Mouse (Mus musculus): ENCODE measurements around the gene Pnma5. TPM values are rescaled to one million over a fixed set of nuclear protein-coding genes. Genes with fewer than 3 reads are reported as not detected.
"Not testable (repeated sequence)": the region's sequence is repeated elsewhere in the genome, so short reads cannot be mapped to it uniquely, and the experiment has no call there.

Pnma5 gene
- polyA plus RNA-seq (2014; fragmentation: Nextera tagmentation; extraction: Ambion mirVana): not detected in 2 replicates

- WGBS: 65% methylated on average over 1 of the region's 1 CpGs
- no peak within 1 kb of the TSS for H3K4me3 ChIP-seq (ENCODE audit: low read length)
- no peaks in the 10 kb centered on the region for H3K4me1 ChIP-seq (ENCODE audit: control insufficient read depth, insufficient read depth, low read length)
- ATAC-seq (ENCODE audit: low FRiP score, low TSS enrichment): no peak
- H3K36me3 ChIP-seq (ENCODE audit: control insufficient read depth, insufficient read depth, low read length): no peaks in the 10 kb centered on the region
- H3K9ac ChIP-seq (ENCODE audit: low read depth, low read length): no peak within 1 kb of the TSS
- no peaks in the 10 kb centered on the region for H3K9me3 ChIP-seq (ENCODE audit: control insufficient read depth, low read length)
- no peak within 1 kb of the TSS for H3K27ac ChIP-seq (ENCODE audit: low read depth, low read length)
- H3K27me3 ChIP-seq (ENCODE audit: control insufficient read depth, insufficient read depth, low read length): no peaks in the 10 kb centered on the region
- no peak within 1 kb of the TSS for H3K4me2 ChIP-seq (replicated peaks; ENCODE audit: low read depth, low read length)
Observed at GRCm38 (mm10) chrX:73037003-73037402, at the start of gene Pnma5. Pnma5 (minus strand) TSS chrX:73037103.

- WGBS: 85% methylated on average over 17 of the region's 19 CpGs
- not testable (repeated sequence) for H3K27ac ChIP-seq (ENCODE audit: low read depth, low read length); H3K9me3 ChIP-seq (ENCODE audit: control insufficient read depth, low read length)
Observed at GRCm38 (mm10) chrX:73082267-73083055, 45.6 kb upstream of the Pnma5 start, which contains the start of gene Xlr4a. Xlr4a (minus strand) TSS chrX:73082478.

GRCm38 (mm10) chrX:73066765-73067312, 29.9 kb upstream of the Pnma5 start:
- H3K4me2 ChIP-seq (replicated peaks; ENCODE audit: low read depth, low read length); H3K9me3 ChIP-seq (ENCODE audit: control insufficient read depth, low read length); H3K27me3 ChIP-seq (ENCODE audit: control insufficient read depth, insufficient read depth, low read length); H3K4me3 ChIP-seq (ENCODE audit: low read length); H3K36me3 ChIP-seq (ENCODE audit: control insufficient read depth, insufficient read depth, low read length); H3K27ac ChIP-seq (ENCODE audit: low read depth, low read length); H3K4me1 ChIP-seq (ENCODE audit: control insufficient read depth, insufficient read depth, low read length); ATAC-seq (ENCODE audit: low FRiP score, low TSS enrichment); H3K9ac ChIP-seq (ENCODE audit: low read depth, low read length): not testable (repeated sequence)
- no CpG with 5 or more reads among the region's 5 CpGs for WGBS

More at GRCm38 (mm10) chrX:73082267-73083055, 45.6 kb upstream of the Pnma5 start, which contains the start of gene Xlr4a:
- not testable (repeated sequence) for H3K4me3 ChIP-seq (ENCODE audit: low read length); ATAC-seq (ENCODE audit: low FRiP score, low TSS enrichment); H3K36me3 ChIP-seq (ENCODE audit: control insufficient read depth, insufficient read depth, low read length); H3K4me2 ChIP-seq (replicated peaks; ENCODE audit: low read depth, low read length); H3K4me1 ChIP-seq (ENCODE audit: control insufficient read depth, insufficient read depth, low read length); H3K9ac ChIP-seq (ENCODE audit: low read depth, low read length); H3K27me3 ChIP-seq (ENCODE audit: control insufficient read depth, insufficient read depth, low read length)

- H3K4me1 ChIP-seq (ENCODE audit: control insufficient read depth, insufficient read depth, low read length): no peaks in the 10 kb centered on the region
- ATAC-seq (ENCODE audit: low FRiP score, low TSS enrichment): 0 out of 2 replicates have a peak, but pooled peaks have one; percentile 35
- H3K9me3 ChIP-seq (ENCODE audit: control insufficient read depth, low read length): no peaks in the 10 kb centered on the region
- H3K4me3 ChIP-seq (ENCODE audit: low read length): peak within 1 kb of the TSS; percentile 19; the same call in 1 of the 2 replicates
- no peaks in the 10 kb centered on the region for H3K27me3 ChIP-seq (ENCODE audit: control insufficient read depth, insufficient read depth, low read length)
- H3K36me3 ChIP-seq (ENCODE audit: control insufficient read depth, insufficient read depth, low read length): no peaks in the 10 kb centered on the region
- H3K9ac ChIP-seq (ENCODE audit: low read depth, low read length): no peak within 1 kb of the TSS
- H3K27ac ChIP-seq (ENCODE audit: low read depth, low read length): no peak within 1 kb of the TSS
- 49% methylated on average over 7 of the region's 7 CpGs for WGBS
- H3K4me2 ChIP-seq (replicated peaks; ENCODE audit: low read depth, low read length): peak within 1 kb of the TSS; percentile 40
Observed at GRCm38 (mm10) chrX:73064415-73064793, 27.5 kb upstream of the Pnma5 start, which contains the start of gene Pnma3. Pnma3 (plus strand) TSS chrX:73064787.

GRCm38 (mm10) chrX:73063512-73064414, 26.9 kb upstream of the Pnma5 start:
- H3K4me1 ChIP-seq (ENCODE audit: control insufficient read depth, insufficient read depth, low read length): no peaks in the 10 kb centered on the region
- H3K4me3 ChIP-seq (ENCODE audit: low read length): peak overlapping the region; percentile 19; the same call in 1 of the 2 replicates
- ATAC-seq (ENCODE audit: low FRiP score, low TSS enrichment): peak; percentile 57; the same call in 1 of the 2 replicates
- H3K27me3 ChIP-seq (ENCODE audit: control insufficient read depth, insufficient read depth, low read length): no peaks in the 10 kb centered on the region
- H3K9me3 ChIP-seq (ENCODE audit: control insufficient read depth, low read length): no peaks in the 10 kb centered on the region
- WGBS: 32% methylated on average over 24 of the region's 24 CpGs
- H3K9ac ChIP-seq (ENCODE audit: low read depth, low read length): no peak overlapping the region
- peak overlapping the region; percentile 40 for H3K4me2 ChIP-seq (replicated peaks; ENCODE audit: low read depth, low read length)
- no peaks in the 10 kb centered on the region for H3K36me3 ChIP-seq (ENCODE audit: control insufficient read depth, insufficient read depth, low read length)
- H3K27ac ChIP-seq (ENCODE audit: low read depth, low read length): no peak overlapping the region

- Histone ChIP-seq H3K9ac (ENCODE audit: low read depth, low read length) (no peak overlapping the region), H3K27ac (ENCODE audit: low read depth, low read length) (no peak overlapping the region), H3K27me3 (ENCODE audit: control insufficient read depth, insufficient read depth, low read length) (no peaks in the 10 kb centered on the region), H3K9me3 (ENCODE audit: control insufficient read depth, low read length) (no peaks in the 10 kb centered on the region), H3K4me3 (ENCODE audit: low read length) (no peak overlapping the region), H3K4me1 (ENCODE audit: control insufficient read depth, insufficient read depth, low read length) (no peaks in the 10 kb centered on the region), H3K36me3 (ENCODE audit: control insufficient read depth, insufficient read depth, low read length) (no peaks in the 10 kb centered on the region), H3K4me2 (replicated peaks; ENCODE audit: low read depth, low read length) (no peak overlapping the region)
- no peak for ATAC-seq (ENCODE audit: low FRiP score, low TSS enrichment)
- 50% methylated on average over 5 of the region's 5 CpGs for whole genome bisulfite sequencing
Observed at GRCm38 (mm10) chrX:73062323-73062722, 25.4 kb upstream of the Pnma5 start.

GRCm38 (mm10) chrX:73061528-73061927, 24.6 kb upstream of the Pnma5 start:
- H3K36me3 ChIP-seq (ENCODE audit: control insufficient read depth, insufficient read depth, low read length): no peaks in the 10 kb centered on the region
- no peaks in the 10 kb centered on the region for H3K4me1 ChIP-seq (ENCODE audit: control insufficient read depth, insufficient read depth, low read length)
- H3K27ac ChIP-seq (ENCODE audit: low read depth, low read length): no peak overlapping the region
- H3K4me3 ChIP-seq (ENCODE audit: low read length): no peak overlapping the region
- no peaks in the 10 kb centered on the region for H3K27me3 ChIP-seq (ENCODE audit: control insufficient read depth, insufficient read depth, low read length)
- H3K9me3 ChIP-seq (ENCODE audit: control insufficient read depth, low read length): no peaks in the 10 kb centered on the region
- H3K4me2 ChIP-seq (replicated peaks; ENCODE audit: low read depth, low read length): no peak overlapping the region
- WGBS: 75% methylated on average over 1 of the region's 1 CpGs
- ATAC-seq (ENCODE audit: low FRiP score, low TSS enrichment): no peak
- H3K9ac ChIP-seq (ENCODE audit: low read depth, low read length): no peak overlapping the region

GRCm38 (mm10) chrX:73053860-73054563, 17.1 kb upstream of the Pnma5 start:
- WGBS: 21% methylated on average over 14 of the region's 14 CpGs
- Histone ChIP-seq H3K27me3 (ENCODE audit: control insufficient read depth, insufficient read depth, low read length) (no peaks in the 10 kb centered on the region), H3K27ac (ENCODE audit: low read depth, low read length) (no peak overlapping the region)

More at GRCm38 (mm10) chrX:73053860-73054563, 17.1 kb upstream of the Pnma5 start:
- ATAC-seq (ENCODE audit: low FRiP score, low TSS enrichment): peak; percentile 96
- Histone ChIP-seq H3K36me3 (ENCODE audit: control insufficient read depth, insufficient read depth, low read length) (no peaks in the 10 kb centered on the region), H3K4me1 (ENCODE audit: control insufficient read depth, insufficient read depth, low read length) (no peaks in the 10 kb centered on the region), H3K4me2 (replicated peaks; ENCODE audit: low read depth, low read length) (no peak overlapping the region), H3K9ac (ENCODE audit: low read depth, low read length) (no peak overlapping the region), H3K9me3 (ENCODE audit: control insufficient read depth, low read length) (no peaks in the 10 kb centered on the region), H3K4me3 (ENCODE audit: low read length) (no peak overlapping the region)
